Mouse (Mus musculus): ENCODE measurements around the gene Oip5.
A peak's percentile ranks its signal among the peaks of the same experiment; 100 is the strongest.
"Not testable (repeated sequence)": the region's sequence is repeated elsewhere in the genome, so short reads cannot be mapped to it uniquely, and the experiment has no call there.

Oip5 gene

GRCm38 (mm10) chr2:119618199-119618982, at the start of gene Oip5, which contains the start of gene Nusap1:
TSS of gene Oip5 (minus strand) at chr2:119618469.
TSS of gene Nusap1 (plus strand) at chr2:119618298.
- peak; percentile 97 for DNase-seq (ENCODE audit: low read depth)

GRCm38 (mm10) chr2:119665744-119666143, 47.5 kb upstream of the Oip5 start:
- not testable (repeated sequence) for DNase-seq (ENCODE audit: low read depth)

GRCm38 (mm10) chr2:119662220-119663182, 44.2 kb upstream of the Oip5 start, which contains the start of gene Ndufaf1:
TSS of gene Ndufaf1 (minus strand) at chr2:119662827.
- peak; percentile 85 for DNase-seq (ENCODE audit: low read depth)

- no peak for DNase-seq (ENCODE audit: low read depth)
Measured at GRCm38 (mm10) chr2:119644254-119644653, 26.0 kb upstream of the Oip5 start.

GRCm38 (mm10) chr2:119641214-119641912, 23.1 kb upstream of the Oip5 start:
- DNase-seq (ENCODE audit: low read depth), result no peak

- no peak for DNase-seq (ENCODE audit: low read depth)
Measured at GRCm38 (mm10) chr2:119636781-119637180, 18.5 kb upstream of the Oip5 start.

GRCm38 (mm10) chr2:119621302-119621701, 3.0 kb upstream of the Oip5 start:
- no peak for DNase-seq (ENCODE audit: low read depth)

GRCm38 (mm10) chr2:119619002-119619401, 733 bp upstream of the Oip5 start:
- not testable (repeated sequence) for DNase-seq (ENCODE audit: low read depth)

- DNase-seq (ENCODE audit: low read depth), result no peak
Measured at GRCm38 (mm10) chr2:119617841-119618198, 449 bp downstream of the Oip5 start.

GRCm38 (mm10) chr2:119607023-119607422, 11.2 kb downstream of the Oip5 start:
- DNase-seq (ENCODE audit: low read depth), result no peak

GRCm38 (mm10) chr2:119605361-119605973, 12.8 kb downstream of the Oip5 start:
- DNase-seq (ENCODE audit: low read depth), result peak; percentile 66

GRCm38 (mm10) chr2:119603909-119604308, 14.4 kb downstream of the Oip5 start:
- no peak for DNase-seq (ENCODE audit: low read depth)

GRCm38 (mm10) chr2:119602488-119602887, 15.8 kb downstream of the Oip5 start:
- no peak for DNase-seq (ENCODE audit: low read depth)

- not testable (repeated sequence) for DNase-seq (ENCODE audit: low read depth)
Measured at GRCm38 (mm10) chr2:119601575-119601974, 16.7 kb downstream of the Oip5 start.

GRCm38 (mm10) chr2:119601027-119601426, 17.2 kb downstream of the Oip5 start:
- no peak for DNase-seq (ENCODE audit: low read depth)

- DNase-seq (ENCODE audit: low read depth), result no peak
Measured at GRCm38 (mm10) chr2:119596781-119597330, 21.4 kb downstream of the Oip5 start.

GRCm38 (mm10) chr2:119595308-119595707, 23.0 kb downstream of the Oip5 start:
- no peak for DNase-seq (ENCODE audit: low read depth)

GRCm38 (mm10) chr2:119594113-119594981, 23.9 kb downstream of the Oip5 start:
- peak; percentile 97 for DNase-seq (ENCODE audit: low read depth)

GRCm38 (mm10) chr2:119593765-119594112, 24.5 kb downstream of the Oip5 start:
- DNase-seq (ENCODE audit: low read depth), result no peak

- DNase-seq (ENCODE audit: low read depth), result no peak
Measured at GRCm38 (mm10) chr2:119591247-119591646, 27.0 kb downstream of the Oip5 start.

Data from c-Kit-positive CD71-positive TER-119-negative erythroid progenitor cells, embryonic 14.5 days (primary cell).